Mouse (Mus musculus) C2C12 (cell line): Measurements from ENCODE around the gene Cul4a.

Source experiments
- CEBPB ChIP-seq: IDR thresholded peaks from one replicate; pipeline ENCODE4 v1.6.1; 2011; ENCODE audit warnings: low read depth, mild to moderate bottlenecking, control low read depth, moderate library complexity
- CTCF ChIP-seq: IDR thresholded peaks from one replicate; pipeline ENCODE4 v1.5.1; 2011; ENCODE audit not compliant: control insufficient read depth, insufficient read depth, insufficient read length
- MYOD1 ChIP-seq: IDR thresholded peaks from one replicate; pipeline ENCODE4 v1.6.1; 2011; ENCODE audit warnings: low read depth; ENCODE audit not compliant: control insufficient read depth, insufficient read length
- MYOG ChIP-seq: IDR thresholded peaks from one replicate; pipeline ENCODE4 v1.6.1; 2011; ENCODE audit not compliant: control insufficient read depth, insufficient read length; ENCODE audit errors: extremely low read depth
- USF1 ChIP-seq: IDR thresholded peaks from one replicate; pipeline ENCODE4 v1.6.1; 2011; ENCODE audit warnings: low read depth, mild to moderate bottlenecking, control low read depth, moderate library complexity

DNA sequence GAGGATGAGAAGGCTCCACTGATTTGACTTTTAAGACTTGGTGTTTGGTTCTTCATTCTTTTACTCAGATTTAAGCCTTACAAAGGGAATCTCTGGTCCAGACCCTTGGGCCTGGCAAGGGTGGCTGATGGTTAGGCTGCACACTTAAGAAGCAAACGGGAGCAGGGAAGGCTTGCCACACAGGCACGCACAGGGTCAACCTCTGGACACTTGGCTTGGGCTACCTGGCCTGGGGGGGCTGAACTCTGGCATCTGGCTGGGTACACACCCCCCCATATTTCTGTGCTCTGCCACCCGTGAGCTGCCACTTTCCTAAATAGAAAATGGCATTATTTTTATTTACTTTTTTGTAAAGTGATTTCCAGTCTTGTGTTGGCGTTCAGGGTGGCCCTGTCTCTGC is 69.4 kb downstream of the Cul4a start:
- TF ChIP-seq CTCF = no peak
- TF ChIP-seq USF1 = no peak
- TF ChIP-seq CEBPB = no peak
- no peak for TF ChIP-seq MYOG
- no peak for TF ChIP-seq MYOD1
